Mouse (Mus musculus) thymus, postnatal 4 days (tissue): ENCODE data around the gene Nbr1.
"Not testable (repeated sequence)": the region's sequence is repeated elsewhere in the genome, so short reads cannot be mapped to it uniquely, and the experiment has no call there.

Experiments used
- DNase-seq: peaks from one replicate; pipeline ENCODE4 v3.0.0; 2021

Nbr1 gene

DNA sequence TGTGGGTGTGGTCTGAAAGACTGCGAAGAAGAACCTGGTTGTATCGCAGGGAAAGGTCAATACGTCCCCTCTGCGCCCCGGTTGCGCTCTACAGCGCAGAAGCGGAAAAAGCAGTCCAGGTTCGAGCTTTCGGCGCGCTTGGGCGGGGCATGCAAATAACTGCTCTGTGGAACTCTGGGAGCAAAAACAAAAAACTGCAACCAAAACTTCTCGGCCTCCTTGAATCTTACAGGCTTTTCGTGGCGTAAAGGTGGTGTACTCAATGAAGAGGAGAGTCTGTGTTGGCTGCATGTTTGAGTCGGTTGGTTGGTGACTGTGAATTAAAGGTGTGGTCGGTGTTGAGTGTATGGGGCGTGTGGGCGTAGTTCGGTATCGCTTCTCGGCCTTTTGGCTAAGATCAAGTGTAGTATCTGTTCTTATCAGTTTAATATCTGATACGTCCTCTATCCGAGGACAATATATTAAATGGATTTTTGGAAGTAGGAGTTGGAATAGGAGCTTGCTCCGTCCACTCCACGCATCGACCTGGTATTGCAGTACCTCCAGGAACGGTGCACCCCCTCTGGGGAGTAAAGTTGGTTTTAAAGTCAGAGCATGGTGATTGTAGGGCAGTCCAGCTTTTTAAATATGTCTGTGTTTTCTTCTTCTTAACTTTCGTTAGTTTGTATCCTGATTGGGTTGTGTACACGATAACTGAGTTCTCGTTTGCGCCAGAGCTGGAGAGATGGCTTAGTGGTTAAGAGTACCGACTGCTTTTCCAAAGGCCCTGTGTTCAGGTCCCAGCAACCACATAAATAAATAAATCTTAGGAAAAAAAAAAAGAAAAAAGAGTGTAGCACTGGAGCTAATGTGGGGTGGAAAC is 75.3 kb downstream of the Nbr1 start, which contains the start of gene Rdm1:
Gene Rdm1 (plus strand): TSS at position 201 of the 862 bp plus-strand sequence.
- DNase-seq = peak; percentile 90

DNA sequence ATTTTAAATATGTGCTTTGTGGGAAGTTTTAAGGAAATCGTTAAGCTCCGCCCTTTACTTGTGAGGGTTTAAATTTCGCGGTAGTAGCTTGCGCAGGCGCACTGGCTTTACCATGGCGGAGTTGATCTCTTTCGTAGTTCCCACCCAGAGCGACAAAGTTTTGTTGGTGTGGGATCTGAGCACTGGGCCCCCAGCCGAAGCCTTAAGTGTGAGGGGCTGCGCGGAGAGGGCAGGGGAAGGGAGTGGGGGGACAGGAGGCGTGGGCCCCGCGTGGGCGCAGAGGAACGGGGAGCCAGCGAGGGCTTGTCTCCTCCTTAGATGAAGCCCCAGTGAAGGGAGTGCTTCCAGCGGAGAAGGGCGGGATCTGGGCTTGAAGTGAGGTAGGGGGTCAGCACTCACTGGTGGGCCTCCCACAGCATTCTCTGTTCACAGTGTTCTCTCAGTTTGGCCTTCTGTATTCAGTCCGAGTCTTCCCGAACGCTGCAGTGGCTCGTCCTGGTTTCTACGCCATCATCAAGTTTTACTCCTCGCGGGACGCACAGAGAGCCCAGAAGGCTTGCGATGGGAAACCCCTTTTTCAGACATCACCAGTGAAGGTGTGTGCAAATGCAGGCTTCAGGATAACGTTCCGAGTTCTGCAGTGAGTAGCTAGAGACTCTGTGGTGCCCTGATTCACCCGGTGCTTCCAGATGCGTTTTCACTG is 76.1 kb downstream of the Nbr1 start:
- peak; percentile 93 for DNase-seq

DNA sequence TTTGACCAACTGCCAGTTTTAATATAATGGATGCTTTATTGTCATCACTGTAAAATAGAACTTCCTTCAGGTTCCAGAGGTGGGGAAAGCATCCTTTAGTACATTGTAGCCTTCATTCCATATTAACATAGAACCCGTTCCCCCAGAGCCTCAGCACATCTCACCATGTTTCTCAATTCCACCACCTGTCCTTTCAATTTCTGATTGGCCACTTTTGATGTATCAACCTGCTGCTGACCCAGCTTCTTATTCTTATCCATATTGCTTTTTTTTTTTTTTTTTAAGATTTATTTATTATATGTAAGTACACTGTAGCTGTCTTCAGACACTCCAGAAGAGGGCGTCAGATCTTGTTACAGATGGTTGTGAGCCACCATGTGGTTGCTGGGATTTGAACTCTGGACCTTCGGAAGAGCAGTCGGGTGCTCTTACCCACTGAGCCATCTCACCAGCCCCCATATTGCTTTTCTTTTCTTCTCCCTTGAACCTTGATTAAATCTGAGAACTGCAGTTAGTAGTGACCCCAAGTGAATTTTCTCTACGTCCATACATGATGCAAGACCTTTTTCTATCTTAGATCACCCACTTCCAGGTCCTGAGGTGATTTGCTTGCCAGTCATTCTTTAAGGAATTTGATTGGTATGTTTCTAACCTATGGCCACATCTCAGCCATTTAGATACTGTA is 76.9 kb downstream of the Nbr1 start:
- DNase-seq = not testable (repeated sequence)
